Mouse (Mus musculus) layer of hippocampus, postnatal 10 days (tissue): ENCODE data around the gene Ifi203. TPM values are rescaled to one million over a fixed set of nuclear protein-coding genes. Genes with fewer than 3 reads are reported as not detected.
A peak's percentile ranks its signal among the peaks of the same experiment; 100 is the strongest.
"Not testable (repeated sequence)": the region's sequence is repeated elsewhere in the genome, so short reads cannot be mapped to it uniquely, and the experiment has no call there.

Source experiments
- DNase-seq, 2 experiments: peaks; one replicate each; pipeline ENCODE4 v3.0.0; 2021; ENCODE audit warnings: low spot score in 2 of 2
- long read RNA-seq: library from polyadenylated mRNA; stranded (forward); transcript quantifications from one replicate; pipeline ENCODE4 v2.0.0, GENCODE M21; 2023
- total RNA-seq, 2 experiments: library from RNA; stranded (reverse); gene quantifications; 2 replicates each; pipeline ENCODE4 v1.2.3; 2021

Ifi203 gene
- total RNA-seq, result 1 to 10 TPM; 7.1 to 9.3 TPM
- long read RNA-seq, partial matches to known transcripts, result 0 of 1 reads
- long read RNA-seq, other reads (novel, unspliced or antisense), result 1 of 1 reads

GRCm38 (mm10) chr1:173941924-173942779, at the start of gene Ifi203, which contains the start of gene Mndal:
Ifi203 (minus strand) TSS chr1:173942672.
Mndal (minus strand) TSS chr1:173942491.
- not testable (repeated sequence) for DNase-seq

DNA sequence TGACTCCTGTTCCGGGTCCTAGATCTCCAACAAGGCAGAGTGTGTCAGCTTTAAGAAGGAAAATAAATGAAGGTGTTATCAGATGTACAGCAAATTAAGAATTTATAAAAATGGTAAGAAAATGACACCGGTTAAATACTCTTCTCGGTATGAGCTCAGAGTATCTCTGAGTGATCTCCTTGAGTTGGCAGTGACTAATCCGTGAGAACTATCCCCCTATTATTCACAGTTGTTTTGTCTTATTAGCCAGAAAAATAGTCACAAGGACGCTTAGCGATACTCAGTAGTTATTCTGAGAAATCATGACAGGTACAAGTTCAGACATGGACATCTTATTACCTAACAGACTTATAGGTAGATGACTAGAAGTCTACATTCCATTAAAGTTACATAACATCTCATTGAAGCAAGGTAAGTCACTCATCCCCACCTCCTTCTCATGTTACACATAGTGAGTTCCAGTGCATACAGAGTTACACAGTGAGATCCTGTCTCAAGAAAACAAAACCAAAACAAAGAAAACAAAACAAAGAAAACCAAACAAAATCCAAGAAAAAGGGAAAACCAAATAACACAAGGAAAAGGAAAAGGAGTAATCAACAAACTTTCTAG, 40.3 kb upstream of the Ifi203 start, which contains the start of gene Ifi202b:
Gene Ifi202b (minus strand): TSS at position 51 of the 612 bp plus-strand sequence.
- DNase-seq, result not testable (repeated sequence)

- DNase-seq, result not testable (repeated sequence)
Measured at GRCm38 (mm10) chr1:173981038-173981437, 38.6 kb upstream of the Ifi203 start.

- DNase-seq, result no peak
Measured at GRCm38 (mm10) chr1:173977622-173978021, 35.1 kb upstream of the Ifi203 start.

- DNase-seq, result no peak
Measured at GRCm38 (mm10) chr1:173973111-173973510, 30.6 kb upstream of the Ifi203 start.

DNA sequence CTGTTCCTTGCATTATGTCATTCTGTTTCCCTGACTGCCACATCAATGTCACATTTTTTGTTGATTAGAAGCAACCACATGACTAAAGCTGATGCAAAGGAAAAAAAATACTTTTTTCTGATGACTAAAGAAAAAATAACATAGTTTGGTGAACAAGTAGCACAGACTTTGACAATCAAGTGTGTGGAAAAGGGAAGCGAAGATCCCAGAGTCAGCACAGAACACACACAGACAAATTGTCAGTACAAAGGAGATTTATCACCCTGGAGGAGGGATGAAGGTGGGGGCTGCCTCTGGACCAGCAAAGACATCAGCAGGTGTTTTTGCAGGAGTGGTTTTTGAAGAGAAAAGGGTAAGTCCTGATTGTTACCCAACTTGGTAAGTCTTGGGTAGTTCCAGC, 19.0 kb upstream of the Ifi203 start:
- DNase-seq, result not testable (repeated sequence)

DNA sequence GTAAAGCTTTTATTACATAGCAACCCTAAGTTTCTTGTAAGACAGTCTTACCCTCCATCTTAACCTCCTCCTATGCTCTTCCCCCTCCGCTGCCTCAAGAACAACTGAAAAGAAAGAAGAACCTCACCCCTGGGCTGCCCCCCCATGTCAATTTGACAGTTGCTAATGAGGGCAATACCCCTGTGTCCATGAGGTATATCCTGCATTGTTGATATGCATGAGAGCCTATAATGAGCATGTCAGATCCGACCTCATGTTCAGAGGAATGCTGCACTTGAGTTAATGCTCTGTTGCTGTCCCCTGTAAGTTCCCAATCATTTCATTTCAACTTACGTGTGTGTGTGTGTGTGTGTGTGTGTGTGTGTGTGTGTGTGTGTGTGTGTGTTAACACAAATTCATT, 17.5 kb upstream of the Ifi203 start:
- DNase-seq, result not testable (repeated sequence)

DNA sequence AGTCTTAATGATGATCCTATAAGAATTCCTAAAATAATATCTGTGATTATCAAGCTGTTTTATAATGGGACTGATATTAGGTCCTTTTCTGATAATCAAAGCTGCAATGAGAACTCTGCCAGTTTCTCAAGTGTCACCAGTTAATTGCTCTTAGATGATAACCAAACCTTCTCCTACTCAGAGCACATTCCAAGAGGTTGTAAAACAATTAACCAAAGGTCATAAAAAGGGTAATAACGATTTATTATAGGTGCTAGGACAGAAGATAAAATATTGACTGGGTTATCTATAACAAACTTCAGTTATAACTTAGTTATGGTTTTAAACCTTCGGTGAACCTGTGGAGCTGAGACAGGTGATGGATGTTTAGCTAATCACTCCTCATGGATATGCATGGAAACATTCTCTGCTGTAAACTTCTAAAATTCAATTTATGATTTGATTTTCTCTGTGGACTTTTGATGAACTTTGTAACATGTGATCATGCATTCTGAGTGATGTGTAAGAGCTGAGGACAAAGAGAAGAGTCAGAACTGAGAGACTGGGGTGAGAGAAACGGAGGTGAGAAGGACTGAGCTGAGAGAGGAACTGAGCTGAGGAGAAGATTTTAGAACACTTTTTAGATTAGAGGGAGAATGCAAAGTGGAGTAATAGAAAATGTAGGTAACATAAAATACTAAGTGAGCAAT, 13.5 kb upstream of the Ifi203 start:
- not testable (repeated sequence) for DNase-seq

DNA sequence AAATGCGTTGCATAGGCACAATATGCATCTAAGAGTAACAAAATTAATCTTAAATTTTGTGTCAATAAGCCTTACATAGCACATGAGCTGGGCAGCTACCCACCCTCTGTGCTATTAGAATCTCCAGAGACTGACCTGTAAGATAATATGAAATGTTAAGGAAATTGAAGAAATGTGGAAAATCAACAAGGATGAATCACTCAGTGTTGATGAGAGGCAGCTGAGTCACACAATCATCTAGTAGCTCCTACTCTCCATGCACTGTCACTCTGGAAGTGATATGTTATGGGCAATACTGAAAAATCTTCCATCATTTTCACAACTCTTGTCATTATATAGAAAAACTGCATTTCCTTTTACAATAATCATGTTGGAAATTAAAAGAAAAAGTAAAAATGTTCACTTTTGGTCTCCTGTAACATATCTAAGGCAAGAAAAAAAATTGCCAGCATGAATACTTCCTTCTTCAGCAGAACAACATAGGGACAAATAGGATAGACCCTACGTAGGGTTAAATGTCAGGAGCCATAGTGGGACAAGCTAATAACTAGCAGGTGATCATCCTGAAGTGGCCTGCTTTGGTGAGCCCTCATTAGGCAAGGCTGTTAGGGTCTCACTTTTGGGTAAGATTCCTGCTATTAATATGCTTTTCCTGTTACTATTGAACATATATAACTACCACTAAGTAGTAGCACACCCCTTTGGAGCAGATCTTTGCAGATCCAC, 12.8 kb upstream of the Ifi203 start:
- DNase-seq, result no peak

DNA sequence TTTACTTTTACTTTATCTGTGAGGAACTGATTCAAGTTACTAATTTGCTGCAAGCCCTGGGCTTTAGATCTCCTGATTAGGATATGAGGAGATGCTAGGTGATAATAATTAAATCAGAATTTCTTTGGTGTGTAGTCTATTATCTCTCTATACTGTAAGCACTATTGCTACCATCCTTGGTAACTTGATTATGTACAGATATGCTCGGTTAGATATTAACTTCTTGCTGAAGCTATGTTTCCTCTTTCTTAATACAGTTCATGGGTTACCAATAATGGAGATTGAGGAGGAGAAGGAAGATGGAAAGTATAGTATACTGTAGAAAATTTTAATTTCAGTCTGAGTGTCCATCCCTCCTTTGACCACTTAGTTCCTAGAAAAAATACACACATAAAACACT, 11.1 kb upstream of the Ifi203 start:
- DNase-seq, result no peak

DNA sequence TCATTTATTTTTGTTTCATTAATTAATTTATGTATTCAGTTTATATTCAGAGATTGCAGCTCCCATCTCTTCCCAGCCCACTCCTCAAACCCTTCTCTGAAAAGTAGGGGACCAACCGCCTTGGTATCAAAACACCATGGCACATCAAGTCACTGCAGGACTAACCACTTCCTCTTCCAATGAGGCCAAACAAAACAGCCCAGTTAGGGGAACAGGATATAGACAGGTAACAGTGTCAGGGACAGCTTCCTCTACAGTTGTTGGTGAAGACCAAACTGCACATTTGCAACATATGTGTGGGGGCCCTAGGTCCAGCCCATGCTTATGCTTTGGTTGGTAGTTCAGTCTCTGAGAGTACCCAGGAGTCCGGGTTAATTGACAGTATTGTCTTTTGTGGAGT, 6.6 kb upstream of the Ifi203 start:
- not testable (repeated sequence) for DNase-seq

- DNase-seq, result peak; percentile 44 to 54
Measured at GRCm38 (mm10) chr1:173942780-173943066, 251 bp upstream of the Ifi203 start.

DNA sequence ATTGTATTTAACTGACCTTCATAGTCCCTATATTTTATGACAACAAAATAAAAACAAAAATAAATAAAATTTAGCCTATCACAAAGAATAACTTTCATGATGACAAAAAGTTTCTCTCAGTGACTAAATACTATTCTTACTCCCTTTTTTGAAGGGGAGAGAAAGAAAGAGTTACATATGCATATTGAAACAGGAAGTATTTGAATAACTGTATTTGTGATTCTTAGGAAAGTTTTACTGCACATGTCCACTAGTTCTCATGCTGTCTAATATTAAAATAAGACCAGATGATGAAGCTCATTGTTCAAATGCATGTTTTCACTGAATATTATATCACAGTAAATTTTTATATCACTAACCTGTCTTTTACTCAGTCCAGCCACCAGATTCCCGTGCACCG, 950 bp downstream of the Ifi203 start:
- not testable (repeated sequence) for DNase-seq

DNA sequence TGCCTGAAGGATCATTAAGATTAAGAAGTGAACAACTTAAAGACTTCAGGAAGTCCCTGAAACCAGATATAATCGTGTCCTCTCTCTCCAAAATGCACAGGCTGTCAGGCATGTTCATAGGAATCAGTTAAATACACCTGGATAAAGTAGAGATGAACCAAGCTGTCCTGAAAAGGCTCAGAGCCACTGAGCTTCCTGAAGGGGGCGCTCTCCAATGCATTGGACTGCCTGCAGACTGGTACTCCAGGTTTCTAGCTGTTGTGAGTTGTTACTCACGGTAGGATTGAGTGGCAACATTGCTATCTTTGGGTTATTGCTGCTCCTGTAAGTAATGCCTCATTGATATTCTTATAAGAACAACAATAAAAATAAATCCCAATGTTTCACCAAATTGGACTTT, 23.2 kb downstream of the Ifi203 start:
- not testable (repeated sequence) for DNase-seq

GRCm38 (mm10) chr1:173914559-173914958, 27.9 kb downstream of the Ifi203 start:
- DNase-seq, result no peak

DNA sequence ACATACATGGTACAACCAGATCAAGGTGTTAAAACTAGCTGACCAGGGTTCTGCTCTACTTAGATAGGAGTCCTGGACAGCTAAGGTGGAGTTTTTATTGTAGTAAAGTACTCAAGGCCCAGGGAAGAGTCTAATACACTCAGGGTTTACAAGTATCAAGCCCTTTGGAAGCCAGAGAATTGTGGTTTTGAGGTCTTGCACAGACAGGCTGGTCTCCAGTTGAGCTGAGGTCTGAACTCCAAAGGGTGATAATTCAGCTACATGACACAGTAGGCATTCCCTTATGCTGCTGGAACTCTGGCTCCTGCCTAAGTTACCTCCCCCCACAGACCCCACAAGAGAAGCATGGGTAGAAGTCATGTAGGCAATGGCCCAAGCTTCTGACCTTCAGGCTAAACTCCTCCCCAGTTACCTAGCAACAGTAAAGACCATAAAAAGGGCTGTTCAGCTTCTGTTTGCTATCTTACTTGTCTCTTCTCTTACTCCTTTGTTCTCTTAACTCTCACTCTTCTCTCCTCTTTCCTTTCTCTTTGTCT, 29.1 kb downstream of the Ifi203 start:
- not testable (repeated sequence) for DNase-seq

GRCm38 (mm10) chr1:173912548-173913255, 29.8 kb downstream of the Ifi203 start, which contains the start of gene Ifi211:
Ifi211 (minus strand) TSS chr1:173913046.
- not testable (repeated sequence) for DNase-seq

DNA sequence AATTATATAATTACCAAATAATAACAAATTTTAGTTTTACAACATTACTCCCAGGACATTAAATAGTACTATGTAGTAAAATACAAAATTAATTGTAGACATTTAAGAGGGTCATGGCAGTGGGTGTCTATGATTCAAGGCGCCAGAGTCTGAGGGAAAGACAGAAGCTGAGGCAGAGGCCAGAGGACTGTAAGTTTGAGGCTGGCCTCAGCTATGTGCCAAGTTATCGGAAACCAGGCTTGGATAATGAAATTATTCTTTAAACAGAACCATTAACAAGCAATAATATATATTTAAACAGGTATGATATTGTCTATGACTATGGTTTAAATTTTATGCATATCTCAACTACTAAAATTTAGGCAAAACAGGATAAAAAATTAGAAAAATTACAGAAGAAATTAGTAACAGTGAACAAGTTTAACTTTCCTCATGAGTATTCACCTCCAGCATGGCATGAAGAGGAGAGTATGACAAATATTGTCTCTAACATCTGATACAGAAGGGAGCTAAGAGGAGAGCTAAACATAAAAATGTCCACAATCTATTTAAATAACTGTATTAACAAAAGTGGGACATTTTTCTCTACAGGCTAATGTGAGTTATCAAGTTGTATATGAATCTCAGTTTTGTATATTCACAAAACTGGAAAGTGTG, 30.5 kb downstream of the Ifi203 start:
- no peak for DNase-seq

- DNase-seq, result not testable (repeated sequence)
Measured at GRCm38 (mm10) chr1:173908390-173908789, 34.1 kb downstream of the Ifi203 start.
